Mouse (Mus musculus): Measurements from ENCODE around the gene Tesc.

The Tesc gene

GRCm38 (mm10) chr5:118027698-118028190 is at the start of gene Tesc:
Tesc (plus strand) TSS chr5:118027743.
- no peak for DNase-seq (ENCODE audit: extremely low read depth, low read depth, low spot score)

GRCm38 (mm10) chr5:117978159-117978697 is 49.3 kb upstream of the Tesc start:
- no peak for DNase-seq (ENCODE audit: extremely low read depth, low read depth, low spot score)

GRCm38 (mm10) chr5:117979082-117979481 is 48.5 kb upstream of the Tesc start:
- no peak for DNase-seq (ENCODE audit: extremely low read depth, low read depth, low spot score)

- DNase-seq (ENCODE audit: extremely low read depth, low read depth, low spot score) = no peak
Measured at GRCm38 (mm10) chr5:117980921-117981320, 46.6 kb upstream of the Tesc start.

- DNase-seq (ENCODE audit: extremely low read depth, low read depth, low spot score) = no peak
Measured at GRCm38 (mm10) chr5:117981943-117982342, 45.6 kb upstream of the Tesc start.

GRCm38 (mm10) chr5:117986327-117986726 is 41.2 kb upstream of the Tesc start:
- DNase-seq (ENCODE audit: extremely low read depth, low read depth, low spot score) = no peak

- DNase-seq (ENCODE audit: extremely low read depth, low read depth, low spot score) = no peak
Measured at GRCm38 (mm10) chr5:117987891-117988290, 39.7 kb upstream of the Tesc start.

DNA sequence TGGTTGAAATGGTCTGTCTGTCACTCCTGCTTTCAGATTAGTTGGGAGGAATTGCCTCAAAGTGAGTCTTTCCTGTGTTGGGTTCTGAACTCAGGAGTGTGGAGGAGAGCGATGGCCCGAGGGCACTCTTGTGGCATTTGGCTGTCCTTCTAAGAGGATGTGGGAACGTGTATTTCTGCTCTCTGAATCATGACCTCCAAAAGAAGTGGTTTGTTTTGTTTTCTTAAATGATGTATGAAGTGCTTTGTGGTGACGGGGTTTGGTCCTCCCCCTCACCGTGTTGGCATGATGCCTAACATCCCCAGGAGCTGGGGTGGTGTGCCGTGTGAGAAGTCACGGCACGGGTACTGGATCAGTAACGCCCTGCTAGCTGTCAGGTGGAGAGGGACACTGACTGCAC is 39.2 kb upstream of the Tesc start:
- no peak for DNase-seq (ENCODE audit: extremely low read depth, low read depth, low spot score)

GRCm38 (mm10) chr5:117989773-117990172 is 37.8 kb upstream of the Tesc start:
- peak; percentile 65 for DNase-seq (ENCODE audit: extremely low read depth, low read depth, low spot score)

GRCm38 (mm10) chr5:117990957-117991356 is 36.6 kb upstream of the Tesc start:
- DNase-seq (ENCODE audit: extremely low read depth, low read depth, low spot score) = no peak

- DNase-seq (ENCODE audit: extremely low read depth, low read depth, low spot score) = no peak
Measured at GRCm38 (mm10) chr5:117993550-117993949, 34.0 kb upstream of the Tesc start.

- no peak for DNase-seq (ENCODE audit: extremely low read depth, low read depth, low spot score)
Measured at GRCm38 (mm10) chr5:117995372-117995901, 32.1 kb upstream of the Tesc start.

DNA sequence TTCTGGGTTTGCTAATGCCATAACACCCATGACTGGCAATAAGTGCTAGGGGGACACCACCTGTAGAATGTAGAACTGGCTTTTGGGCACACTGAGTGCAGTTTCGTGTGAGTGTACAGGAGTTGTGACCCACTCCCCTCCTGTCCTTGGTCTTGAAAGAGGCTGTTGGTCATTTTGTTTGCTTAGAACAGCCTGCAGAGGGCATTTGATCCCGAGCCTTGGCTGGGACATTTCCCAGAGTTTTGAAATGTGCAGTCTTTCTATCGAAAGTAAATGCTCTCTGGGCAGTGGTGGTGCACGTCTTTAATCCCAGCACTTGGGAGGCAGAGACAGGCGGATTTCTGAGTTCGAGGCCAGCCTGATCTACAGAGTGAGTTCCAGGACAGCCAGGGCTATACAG is 31.6 kb upstream of the Tesc start:
- DNase-seq (ENCODE audit: extremely low read depth, low read depth, low spot score) = no peak

DNA sequence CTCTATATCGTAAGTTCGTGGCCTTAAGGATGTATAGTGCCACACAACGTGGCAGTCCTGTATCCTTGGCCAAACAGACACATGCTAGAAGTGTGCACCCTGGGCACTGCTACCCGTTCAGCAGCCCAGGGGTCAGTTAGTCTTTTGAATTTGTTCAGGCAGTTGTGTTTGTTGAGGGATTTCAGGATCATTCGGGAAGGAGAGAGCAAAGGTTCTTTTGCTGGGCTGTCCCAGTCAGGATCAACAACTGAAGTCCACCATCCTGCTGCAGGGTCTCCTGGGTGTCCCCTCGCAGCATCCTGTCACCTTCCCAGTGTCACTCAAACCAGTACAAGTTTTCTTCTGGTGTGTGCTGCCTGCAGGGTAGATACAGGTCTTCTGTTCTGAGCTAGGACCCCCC is 31.0 kb upstream of the Tesc start:
- DNase-seq (ENCODE audit: extremely low read depth, low read depth, low spot score) = no peak

- no peak for DNase-seq (ENCODE audit: extremely low read depth, low read depth, low spot score)
Measured at GRCm38 (mm10) chr5:117997434-117997970, 30.0 kb upstream of the Tesc start.

DNA sequence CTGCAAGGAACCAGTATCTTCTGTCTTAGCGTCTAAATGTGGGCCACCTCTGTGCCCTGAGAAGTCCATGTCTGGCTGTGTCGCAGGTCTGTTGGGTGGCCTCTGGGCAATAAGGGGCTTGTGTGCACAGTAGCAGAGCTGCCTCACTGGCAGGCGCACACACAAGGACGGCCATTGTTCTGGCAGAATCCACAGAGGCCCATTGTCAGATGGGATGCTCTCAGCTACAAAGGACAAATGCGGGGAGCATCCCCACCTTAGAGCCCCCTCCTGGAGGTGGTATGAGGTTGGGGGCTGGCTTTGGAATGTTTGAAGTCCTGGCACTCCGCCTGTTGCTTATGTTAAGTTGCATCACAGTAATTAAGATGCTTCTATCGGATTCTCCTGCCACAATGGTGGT is 28.5 kb upstream of the Tesc start:
- no peak for DNase-seq (ENCODE audit: extremely low read depth, low read depth, low spot score)

DNA sequence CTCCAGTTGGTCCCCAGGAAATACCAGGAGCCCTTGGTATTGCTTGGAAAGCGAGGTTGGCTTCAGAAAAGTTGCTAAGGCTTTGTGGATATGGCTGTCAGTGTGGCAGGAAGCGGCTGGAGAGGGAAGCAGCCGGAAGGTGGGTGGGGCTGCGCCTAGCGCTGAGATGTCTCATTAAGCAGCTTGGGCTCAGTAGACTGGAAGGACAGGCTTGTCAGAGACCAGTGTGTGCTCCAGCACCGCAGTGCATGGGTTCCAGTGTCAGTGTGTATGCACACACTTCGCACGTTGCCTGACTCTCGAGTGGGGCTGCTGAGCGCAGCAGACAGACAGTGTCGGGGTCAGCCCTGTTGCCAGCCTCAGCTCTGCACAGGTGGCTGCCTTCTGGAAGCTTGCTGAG is 28.0 kb upstream of the Tesc start:
- no peak for DNase-seq (ENCODE audit: extremely low read depth, low read depth, low spot score)

DNA sequence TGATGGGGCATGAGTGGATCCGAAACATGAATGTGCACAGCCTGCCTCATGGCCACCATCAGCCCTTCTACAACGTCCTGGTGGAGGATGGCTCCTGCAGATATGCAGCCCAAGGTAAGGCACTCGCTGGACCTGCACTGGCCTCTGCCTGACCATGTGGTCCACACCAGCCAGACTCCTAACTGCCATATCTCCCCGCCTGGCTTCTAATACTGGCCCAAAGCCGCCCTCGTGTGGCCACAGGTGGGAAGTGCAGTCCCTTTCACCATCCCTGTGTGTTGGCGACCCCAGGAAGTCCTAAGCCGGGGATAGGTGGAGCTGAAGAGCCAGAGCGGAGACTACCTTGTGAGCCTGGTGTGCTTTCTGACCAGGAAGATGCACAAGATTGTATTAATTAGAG is 25.5 kb upstream of the Tesc start:
- DNase-seq (ENCODE audit: extremely low read depth, low read depth, low spot score) = no peak

- no peak for DNase-seq (ENCODE audit: extremely low read depth, low read depth, low spot score)
Measured at GRCm38 (mm10) chr5:118004619-118005018, 22.9 kb upstream of the Tesc start.

DNA sequence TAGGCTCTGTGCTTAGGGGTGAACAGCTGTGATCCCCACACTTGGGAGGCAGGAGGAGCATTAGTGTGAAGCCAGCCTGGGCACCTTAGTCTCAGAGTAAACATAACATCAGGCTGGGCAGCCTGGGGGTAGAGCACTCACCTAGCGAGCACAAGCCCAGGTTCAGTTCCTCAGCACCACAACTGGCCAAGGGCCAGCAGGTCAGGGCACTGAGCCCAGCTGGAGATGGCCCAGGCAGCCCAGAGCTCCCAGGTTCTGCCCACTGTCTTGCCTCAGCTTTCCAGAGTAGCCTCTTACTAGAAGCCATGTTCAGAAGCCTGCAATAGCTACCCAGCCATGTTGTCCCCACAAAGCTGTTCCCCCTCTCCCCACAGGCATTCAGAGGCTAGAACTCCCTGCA is 21.8 kb upstream of the Tesc start:
- no peak for DNase-seq (ENCODE audit: extremely low read depth, low read depth, low spot score)

- DNase-seq (ENCODE audit: extremely low read depth, low read depth, low spot score) = no peak
Measured at GRCm38 (mm10) chr5:118008344-118008743, 19.2 kb upstream of the Tesc start.

- DNase-seq (ENCODE audit: extremely low read depth, low read depth, low spot score) = no peak
Measured at GRCm38 (mm10) chr5:118010872-118011271, 16.7 kb upstream of the Tesc start.

DNA sequence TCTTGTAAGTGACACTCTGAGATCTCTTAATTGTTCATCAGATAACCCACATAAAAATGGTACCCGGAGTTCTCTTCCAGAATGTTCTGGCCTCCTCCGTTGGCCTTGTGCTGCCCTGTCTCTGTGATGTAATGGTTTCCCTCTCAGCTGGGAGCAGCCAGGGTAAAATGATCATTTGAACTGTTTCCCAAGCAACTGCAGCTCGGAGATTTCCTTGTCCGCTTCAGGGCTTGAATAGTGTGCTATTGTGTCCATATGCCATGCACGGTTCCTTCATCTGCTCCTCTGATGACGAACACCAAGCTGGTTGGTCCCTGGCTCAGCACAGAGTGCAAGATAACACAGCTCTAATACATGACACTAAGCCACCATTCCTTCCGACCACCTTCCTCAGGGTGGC is 15.7 kb upstream of the Tesc start:
- DNase-seq (ENCODE audit: extremely low read depth, low read depth, low spot score) = no peak
